Mouse (Mus musculus) kidney, postnatal 0 days (tissue): Measurements from ENCODE around the gene Clpp. TPM values are rescaled to one million over a fixed set of nuclear protein-coding genes. Genes with fewer than 3 reads are reported as not detected.

Source experiments
- ATAC-seq: fragments of 200-750 bp; cut with Nextera tagmentation; replicated peaks from 2 replicates; pipeline ENCODE4 v1.8.0; 2017; ENCODE audit warnings: low read depth, moderate number of reproducible peaks, moderate TSS enrichment, moderate library complexity; ENCODE audit not compliant: low FRiP score
- DNase-seq: peaks from one replicate; pipeline ENCODE4 v3.0.0-alpha.2; 2016; ENCODE audit warnings: low spot score
- H3K27ac ChIP-seq: fragments of 300-500 bp; sonication (generic); 2 replicates; pipeline ENCODE4 v1.5.1; 2014; ENCODE audit warnings: mild to moderate bottlenecking
- H3K27me3 ChIP-seq: fragments of 300-500 bp; sonication (generic); 2 replicates; pipeline ENCODE4 v1.6.1; 2014; ENCODE audit warnings: low read length, mixed read lengths; ENCODE audit not compliant: insufficient read depth
- H3K36me3 ChIP-seq: fragments of 300-500 bp; sonication (generic); 2 replicates; pipeline ENCODE4 v1.6.1; 2014; ENCODE audit warnings: low read length, mixed read lengths; ENCODE audit not compliant: insufficient read depth
- H3K4me1 ChIP-seq: fragments of 300-500 bp; sonication (generic); replicated peaks from 2 replicates; pipeline ENCODE4 v1.6.1; 2014; ENCODE audit warnings: antibody characterized with exemption, low read length, mixed read lengths; ENCODE audit not compliant: insufficient read depth
- H3K4me2 ChIP-seq: fragments of 300-500 bp; sonication (generic); 2 replicates; pipeline ENCODE4 v1.6.1; 2014; ENCODE audit warnings: mild to moderate bottlenecking, low read length, moderate library complexity, mixed read lengths
- H3K4me3 ChIP-seq: fragments of 300-500 bp; sonication (generic); replicated peaks from 2 replicates; pipeline ENCODE4 v1.5.1; 2014; ENCODE audit warnings: low read depth, low read length
- H3K9ac ChIP-seq: fragments of 300-500 bp; sonication (generic); 2 replicates; pipeline ENCODE4 v1.6.1; 2014; ENCODE audit warnings: low read depth, low read length
- H3K9me3 ChIP-seq: fragments of 300-500 bp; sonication (generic); replicated peaks from 2 replicates; pipeline ENCODE4 v1.6.1; 2016; ENCODE audit warnings: low read length, inconsistent platforms, mixed read lengths
- CTCF ChIP-seq: IDR thresholded peaks from 2 replicates; pipeline ENCODE4 v1.5.1; 2016; ENCODE audit warnings: antibody characterized with exemption, low read depth, mild to moderate bottlenecking, moderate library complexity
- WGBS: fragments of 180-500 bp; shearing (Covaris S2); extraction: QIAGEN DNeasy Blood & Tissue Kit; methylation state at CpG from one replicate; pipeline ENCODE4 v1.1.7; 2014; 5-methylcytosine and 5-hydroxymethylcytosine counted together
- polyA plus RNA-seq: library from polyadenylated mRNA; unstranded; fragments of >200 nt; fragmentation: Nextera tagmentation; extraction: Ambion mirVana; gene quantifications from 2 replicates; pipeline ENCODE4 v1.2.1, GENCODE M21; 2015

Clpp gene
- polyA plus RNA-seq, 1 experiment from 2014 or later = 145 TPM

- TF ChIP-seq CTCF = no peak
Measured at GRCm38 (mm10) chr17:56961880-56962279, 28.2 kb upstream of the Clpp start.

DNA sequence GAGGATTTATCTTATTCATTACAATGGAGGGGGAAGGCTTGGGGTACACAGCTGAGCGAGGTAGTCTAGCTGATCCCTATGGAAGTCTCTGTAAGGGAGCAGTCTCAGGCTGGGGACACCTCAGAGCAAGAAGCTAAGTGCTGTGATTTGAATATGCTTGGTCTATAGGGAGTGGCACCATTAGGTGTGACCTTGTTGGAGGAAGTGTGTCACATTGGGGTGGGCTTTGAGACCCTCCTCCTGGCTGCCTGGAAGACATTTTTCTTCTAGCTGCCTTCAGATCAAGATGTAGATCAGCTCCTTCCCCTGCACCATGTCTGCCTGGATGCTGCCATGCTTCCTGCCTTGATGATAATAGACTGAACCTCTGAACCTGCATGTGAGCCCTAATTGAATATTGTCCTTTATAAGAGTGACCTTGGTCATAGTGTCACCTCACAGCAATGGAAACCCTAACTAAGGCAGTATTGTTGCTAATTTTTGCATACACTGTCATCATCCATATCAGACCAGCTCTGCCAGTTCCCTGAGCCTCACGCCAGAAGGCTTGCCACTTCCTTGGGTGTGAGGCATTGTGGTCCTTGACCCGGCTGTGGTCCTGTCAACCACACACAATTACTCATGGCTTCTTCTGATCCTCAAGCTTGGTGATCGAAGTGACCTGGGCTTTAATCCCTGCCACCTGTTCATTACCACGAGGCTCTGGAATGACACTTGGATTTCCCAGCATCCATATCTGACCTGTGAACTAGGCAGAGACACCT is 27.3 kb upstream of the Clpp start:
- Histone ChIP-seq H3K4me1 (no peaks in the 10 kb centered on the region), H3K9me3 (no peaks in the 10 kb centered on the region), H3K27ac (no peak overlapping the region), H3K36me3 (no peaks in the 10 kb centered on the region), H3K27me3 (no peaks in the 10 kb centered on the region), H3K4me3 (no peak overlapping the region), H3K4me2 (no peak overlapping the region), H3K9ac (no peak overlapping the region)
- ATAC-seq = no peak
- no peak for TF ChIP-seq CTCF
- no peak for DNase-seq
- 79% methylated on average over 5 of the region's 5 CpGs for WGBS

More at GRCm38 (mm10) chr17:56961880-56962279, 28.2 kb upstream of the Clpp start:
- Histone ChIP-seq H3K9me3 (no peaks in the 10 kb centered on the region), H3K4me2 (no peak overlapping the region), H3K4me3 (no peak overlapping the region), H3K27me3 (no peaks in the 10 kb centered on the region), H3K9ac (no peak overlapping the region), H3K27ac (no peak overlapping the region), H3K36me3 (no peaks in the 10 kb centered on the region), H3K4me1 (no peaks in the 10 kb centered on the region)
- no peak for ATAC-seq
- WGBS = 91% methylated on average over 4 of the region's 4 CpGs
- DNase-seq = no peak

DNA sequence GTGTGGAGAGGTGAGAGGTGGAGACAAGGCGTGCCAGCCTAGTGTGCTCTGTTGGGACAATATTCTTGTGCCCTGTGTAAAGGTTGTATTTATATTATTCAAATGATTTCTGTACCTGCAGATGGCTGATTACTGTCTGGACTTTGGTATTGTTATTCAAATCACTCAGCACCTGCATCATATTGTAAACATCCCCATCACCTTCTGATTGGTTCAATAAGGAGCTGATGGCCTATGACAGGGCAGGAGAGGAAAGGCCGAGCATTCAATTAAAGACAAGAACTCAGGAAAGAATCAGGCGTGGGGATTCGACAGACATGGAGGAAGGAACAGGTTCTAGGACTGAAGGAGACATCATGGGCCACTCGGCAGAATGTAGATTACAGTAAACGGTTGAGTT is 26.5 kb upstream of the Clpp start:
- Histone ChIP-seq H3K4me3 (no peak overlapping the region), H3K9me3 (no peaks in the 10 kb centered on the region), H3K27ac (no peak overlapping the region), H3K36me3 (no peaks in the 10 kb centered on the region), H3K4me2 (no peak overlapping the region), H3K9ac (no peak overlapping the region), H3K4me1 (no peaks in the 10 kb centered on the region), H3K27me3 (no peaks in the 10 kb centered on the region)
- no peak for TF ChIP-seq CTCF
- WGBS = 80% methylated on average over 6 of the region's 6 CpGs
- DNase-seq (no peak), ATAC-seq (no peak)

DNA sequence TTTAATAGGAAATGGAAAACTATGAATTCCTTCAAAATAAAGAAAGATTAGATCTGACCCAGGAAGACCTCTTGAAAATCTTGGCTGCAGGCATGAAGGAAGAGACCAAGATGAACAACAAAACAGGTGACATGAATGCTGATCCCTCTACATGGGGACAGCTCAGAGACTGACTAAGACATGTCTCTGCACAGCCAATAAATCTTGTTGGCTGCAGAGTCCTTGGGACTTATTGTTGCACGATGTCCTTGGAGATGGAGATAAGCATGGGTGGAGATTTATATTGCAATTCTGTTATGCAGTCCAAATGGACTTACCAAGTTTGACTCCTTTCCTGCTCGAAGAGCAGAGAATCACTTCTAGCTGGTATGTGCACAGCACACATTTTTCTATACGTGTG is 20.8 kb upstream of the Clpp start:
- WGBS = 41% methylated on average over 3 of the region's 3 CpGs
- Histone ChIP-seq H3K27ac (no peak overlapping the region), H3K9me3 (no peaks in the 10 kb centered on the region), H3K27me3 (no peaks in the 10 kb centered on the region), H3K9ac (no peak overlapping the region), H3K4me3 (no peak overlapping the region), H3K4me1 (no peaks in the 10 kb centered on the region), H3K4me2 (no peak overlapping the region), H3K36me3 (no peaks in the 10 kb centered on the region)
- DNase-seq = no peak
- ATAC-seq = no peak
- TF ChIP-seq CTCF = no peak

DNA sequence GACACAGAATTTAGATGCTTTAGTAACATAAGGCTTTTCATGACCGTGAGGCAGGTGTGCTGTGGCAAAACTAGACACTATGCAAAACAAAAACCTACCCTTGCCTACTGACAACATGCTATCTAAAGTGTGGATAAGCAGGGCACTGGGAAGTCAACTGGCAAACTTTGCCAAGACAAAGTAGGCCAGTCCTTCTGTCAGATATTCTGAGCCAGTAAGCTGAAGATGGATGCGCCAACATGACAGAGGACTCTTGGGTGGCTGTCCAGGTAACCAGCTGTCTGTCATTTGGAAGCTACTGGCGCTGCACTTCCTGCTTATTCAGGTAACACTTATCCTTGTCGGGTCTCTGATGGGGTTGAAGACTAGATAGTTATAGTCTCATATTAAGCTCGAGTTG is 20.0 kb upstream of the Clpp start:
- ATAC-seq (no peak), DNase-seq (no peak)
- no peaks in the 10 kb centered on the region for H3K9me3 ChIP-seq
- H3K4me2 ChIP-seq = no peak overlapping the region
- H3K9ac ChIP-seq = no peak overlapping the region
- H3K27ac ChIP-seq = no peak overlapping the region
- 66% methylated on average over 5 of the region's 5 CpGs for WGBS
- no peaks in the 10 kb centered on the region for H3K36me3 ChIP-seq
- H3K27me3 ChIP-seq = no peaks in the 10 kb centered on the region
- TF ChIP-seq CTCF = no peak
- no peaks in the 10 kb centered on the region for H3K4me1 ChIP-seq
- no peak overlapping the region for H3K4me3 ChIP-seq

- no peak for DNase-seq
- 59% methylated on average over 12 of the region's 14 CpGs for WGBS
- no peak for ATAC-seq
- Histone ChIP-seq H3K9me3 (no peaks in the 10 kb centered on the region), H3K4me3 (no peak overlapping the region), H3K4me1 (no peaks in the 10 kb centered on the region), H3K27ac (no peak overlapping the region), H3K27me3 (no peaks in the 10 kb centered on the region), H3K9ac (no peak overlapping the region), H3K4me2 (no peak overlapping the region), H3K36me3 (no peaks in the 10 kb centered on the region)
- TF ChIP-seq CTCF = no peak
Measured at GRCm38 (mm10) chr17:56973956-56974707, 16.0 kb upstream of the Clpp start.
